Mouse (Mus musculus): Measurements from ENCODE around the gene Gm19426. TPM values are rescaled to one million over a fixed set of nuclear protein-coding genes. Genes with fewer than 3 reads are reported as not detected.

Gene Gm19426
- total RNA-seq (2015) (not detected in 2 replicates), total RNA-seq (2017) (not detected in 2 replicates)

- peak; percentile 63 for ATAC-seq (ENCODE audit: poor library complexity, severe bottlenecking)
Measured at GRCm38 (mm10) chr2:84743561-84743960, at the start of gene Gm19426. Gm19426 (minus strand) TSS chr2:84743655.

- no peak for ATAC-seq (ENCODE audit: poor library complexity, severe bottlenecking)
Measured at GRCm38 (mm10) chr2:84793154-84793553, 49.7 kb upstream of the Gm19426 start.

GRCm38 (mm10) chr2:84792516-84792915, 49.1 kb upstream of the Gm19426 start:
- ATAC-seq (ENCODE audit: poor library complexity, severe bottlenecking): no peak

GRCm38 (mm10) chr2:84790418-84790817, 47.0 kb upstream of the Gm19426 start:
- no peak for ATAC-seq (ENCODE audit: poor library complexity, severe bottlenecking)

- ATAC-seq (ENCODE audit: poor library complexity, severe bottlenecking): peak; percentile 70
Measured at GRCm38 (mm10) chr2:84788316-84788715, 44.9 kb upstream of the Gm19426 start.

- ATAC-seq (ENCODE audit: poor library complexity, severe bottlenecking): no peak
Measured at GRCm38 (mm10) chr2:84783840-84784566, 40.5 kb upstream of the Gm19426 start.

- peak; percentile 56 for ATAC-seq (ENCODE audit: poor library complexity, severe bottlenecking)
Measured at GRCm38 (mm10) chr2:84783315-84783714, 39.9 kb upstream of the Gm19426 start.

- peak; percentile 85 for ATAC-seq (ENCODE audit: poor library complexity, severe bottlenecking)
Measured at GRCm38 (mm10) chr2:84779210-84779609, 35.8 kb upstream of the Gm19426 start.

GRCm38 (mm10) chr2:84777706-84778105, 34.3 kb upstream of the Gm19426 start:
- ATAC-seq (ENCODE audit: poor library complexity, severe bottlenecking): no peak

GRCm38 (mm10) chr2:84775665-84776064, 32.2 kb upstream of the Gm19426 start:
- no peak for ATAC-seq (ENCODE audit: poor library complexity, severe bottlenecking)

- ATAC-seq (ENCODE audit: poor library complexity, severe bottlenecking): no peak
Measured at GRCm38 (mm10) chr2:84775241-84775640, 31.8 kb upstream of the Gm19426 start, which contains the start of gene Serping1. Serping1 (minus strand) TSS chr2:84775444.

GRCm38 (mm10) chr2:84774751-84775150, 31.3 kb upstream of the Gm19426 start:
- no peak for ATAC-seq (ENCODE audit: poor library complexity, severe bottlenecking)

GRCm38 (mm10) chr2:84773195-84773594, 29.7 kb upstream of the Gm19426 start:
- ATAC-seq (ENCODE audit: poor library complexity, severe bottlenecking): no peak

- ATAC-seq (ENCODE audit: poor library complexity, severe bottlenecking): no peak
Measured at GRCm38 (mm10) chr2:84772454-84772853, 29.0 kb upstream of the Gm19426 start.

GRCm38 (mm10) chr2:84770501-84770900, 27.0 kb upstream of the Gm19426 start:
- no peak for ATAC-seq (ENCODE audit: poor library complexity, severe bottlenecking)

- no peak for ATAC-seq (ENCODE audit: poor library complexity, severe bottlenecking)
Measured at GRCm38 (mm10) chr2:84762818-84763217, 19.4 kb upstream of the Gm19426 start.

GRCm38 (mm10) chr2:84762295-84762694, 18.8 kb upstream of the Gm19426 start:
- no peak for ATAC-seq (ENCODE audit: poor library complexity, severe bottlenecking)

- no peak for ATAC-seq (ENCODE audit: poor library complexity, severe bottlenecking)
Measured at GRCm38 (mm10) chr2:84761840-84762239, 18.4 kb upstream of the Gm19426 start.

- ATAC-seq (ENCODE audit: poor library complexity, severe bottlenecking): no peak
Measured at GRCm38 (mm10) chr2:84761309-84761708, 17.9 kb upstream of the Gm19426 start.

- ATAC-seq (ENCODE audit: poor library complexity, severe bottlenecking): no peak
Measured at GRCm38 (mm10) chr2:84760777-84761176, 17.3 kb upstream of the Gm19426 start.

GRCm38 (mm10) chr2:84758542-84759127, 15.2 kb upstream of the Gm19426 start:
- peak; percentile 86 for ATAC-seq (ENCODE audit: poor library complexity, severe bottlenecking)

GRCm38 (mm10) chr2:84757026-84757682, 13.7 kb upstream of the Gm19426 start:
- 0 out of 2 replicates have a peak, but pooled peaks have one; percentile 37 for ATAC-seq (ENCODE audit: poor library complexity, severe bottlenecking)

Data from megakaryocyte, adult 5-6 weeks (primary cell).